Mouse (Mus musculus) brain, adult 2 months (tissue): ENCODE measurements around the gene Srxn1.

Source experiments
- DNase-seq: peaks from one replicate; pipeline ENCODE4 v3.0.0; 2011; ENCODE audit warnings: low read depth, low spot score

The Srxn1 gene

GRCm38 (mm10) chr2:152089581-152089980 is 15.7 kb upstream of the Srxn1 start:
- DNase-seq: no peak

- no peak for DNase-seq
These were observed 14.8 kb upstream of the Srxn1 start for GRCm38 (mm10) chr2:152090486-152090885.

GRCm38 (mm10) chr2:152091342-152092056 is 13.8 kb upstream of the Srxn1 start:
- DNase-seq: no peak

- DNase-seq: no peak
These were observed 12.4 kb upstream of the Srxn1 start for GRCm38 (mm10) chr2:152092927-152093326.

DNA sequence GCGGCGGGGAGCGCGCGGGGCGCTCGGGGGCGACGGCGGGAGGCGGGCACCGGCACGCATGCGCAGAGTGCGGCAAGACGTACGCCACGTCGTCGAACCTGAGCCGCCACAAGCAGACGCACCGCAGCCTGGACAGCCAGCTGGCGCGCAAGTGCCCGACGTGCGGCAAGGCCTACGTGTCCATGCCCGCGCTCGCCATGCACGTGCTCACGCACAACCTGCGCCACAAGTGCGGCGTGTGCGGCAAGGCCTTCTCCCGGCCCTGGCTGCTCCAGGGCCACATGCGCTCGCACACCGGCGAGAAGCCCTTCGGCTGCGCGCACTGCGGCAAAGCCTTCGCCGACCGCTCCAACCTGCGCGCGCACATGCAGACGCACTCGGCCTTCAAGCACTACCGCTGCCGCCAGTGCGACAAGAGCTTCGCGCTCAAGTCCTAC is 11.9 kb upstream of the Srxn1 start:
- DNase-seq: peak; percentile 73

GRCm38 (mm10) chr2:152094856-152095545 is 10.3 kb upstream of the Srxn1 start:
- DNase-seq: no peak

GRCm38 (mm10) chr2:152096922-152097321 is 8.4 kb upstream of the Srxn1 start:
- no peak for DNase-seq

DNA sequence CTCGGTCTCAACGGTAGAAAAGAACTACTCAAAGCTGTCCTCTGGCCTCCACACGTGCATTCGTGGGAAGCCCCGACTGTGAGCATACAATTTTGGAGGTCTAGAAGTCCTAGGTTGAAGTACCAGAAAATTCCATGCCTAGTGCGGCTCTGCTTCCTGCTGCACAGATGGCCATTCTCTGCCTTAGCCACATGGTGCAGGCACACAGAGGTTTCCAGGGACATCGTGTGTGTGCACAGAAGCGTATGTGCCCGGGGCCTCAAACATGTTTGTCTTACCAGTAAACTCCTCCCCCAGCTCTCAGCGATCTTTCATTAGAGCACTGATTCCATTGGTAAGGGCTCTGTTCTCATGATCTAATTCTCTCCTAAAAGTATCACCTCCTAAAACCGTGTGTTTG is 7.4 kb upstream of the Srxn1 start:
- peak; percentile 37 for DNase-seq

GRCm38 (mm10) chr2:152099538-152099937 is 5.8 kb upstream of the Srxn1 start:
- DNase-seq: no peak

- DNase-seq: peak; percentile 89
These were observed 3.6 kb upstream of the Srxn1 start for GRCm38 (mm10) chr2:152101761-152102160.

- DNase-seq: peak; percentile 78
These were observed 2.9 kb upstream of the Srxn1 start for GRCm38 (mm10) chr2:152102369-152102768.

DNA sequence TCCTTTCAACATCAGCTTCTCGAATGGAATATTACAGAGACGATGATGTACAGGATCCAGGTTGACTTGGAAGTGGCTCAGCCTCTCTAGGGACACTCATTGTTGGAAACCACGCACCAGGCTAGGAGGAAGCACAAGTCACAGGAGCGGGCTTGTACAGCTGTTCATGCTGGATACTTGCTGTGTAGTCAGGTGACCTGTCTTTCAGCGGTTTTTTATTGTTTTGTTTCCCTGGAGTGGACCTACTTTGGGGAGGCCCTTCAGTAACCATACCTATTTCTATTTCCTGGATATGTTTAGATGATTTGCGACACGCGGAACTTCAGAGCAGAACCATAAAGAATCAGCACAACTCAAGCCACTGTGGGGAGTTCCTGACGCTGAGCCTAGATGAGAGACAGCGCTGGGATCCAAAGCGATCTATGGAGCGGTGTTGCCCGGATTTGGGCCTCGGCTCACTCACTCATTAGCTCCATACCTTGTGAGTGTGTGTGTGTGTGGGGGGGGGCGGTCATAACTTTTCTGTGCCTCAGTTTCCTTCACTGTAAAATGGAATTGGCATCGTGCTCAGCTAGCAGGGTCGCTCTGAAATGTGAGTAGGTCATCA is 502 bp upstream of the Srxn1 start:
- DNase-seq: peak; percentile 54

- DNase-seq: no peak
These were observed 894 bp downstream of the Srxn1 start for GRCm38 (mm10) chr2:152106225-152106595.

- no peak for DNase-seq
These were observed 1.3 kb downstream of the Srxn1 start for GRCm38 (mm10) chr2:152106597-152106996.

GRCm38 (mm10) chr2:152108702-152109101 is 3.4 kb downstream of the Srxn1 start:
- DNase-seq: no peak

DNA sequence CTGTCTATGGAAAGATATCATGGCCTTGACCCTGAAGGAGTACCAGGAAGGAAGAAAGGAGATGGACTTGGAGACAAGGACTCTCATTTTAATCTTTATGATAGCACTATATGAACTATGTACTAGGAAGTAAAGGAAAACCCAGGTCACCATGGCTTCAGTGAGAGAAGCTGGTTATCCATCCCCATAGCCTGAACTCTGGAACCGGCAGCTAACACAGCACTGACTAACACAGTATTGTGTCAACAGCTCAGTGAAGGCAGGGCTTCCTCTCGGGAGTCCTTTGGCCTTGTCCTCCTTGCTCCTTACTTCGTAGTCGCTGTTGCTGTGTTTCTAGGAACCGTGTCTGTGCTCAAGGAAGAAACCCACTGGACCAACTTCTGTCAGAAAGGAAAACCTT is 4.1 kb downstream of the Srxn1 start:
- no peak for DNase-seq

DNA sequence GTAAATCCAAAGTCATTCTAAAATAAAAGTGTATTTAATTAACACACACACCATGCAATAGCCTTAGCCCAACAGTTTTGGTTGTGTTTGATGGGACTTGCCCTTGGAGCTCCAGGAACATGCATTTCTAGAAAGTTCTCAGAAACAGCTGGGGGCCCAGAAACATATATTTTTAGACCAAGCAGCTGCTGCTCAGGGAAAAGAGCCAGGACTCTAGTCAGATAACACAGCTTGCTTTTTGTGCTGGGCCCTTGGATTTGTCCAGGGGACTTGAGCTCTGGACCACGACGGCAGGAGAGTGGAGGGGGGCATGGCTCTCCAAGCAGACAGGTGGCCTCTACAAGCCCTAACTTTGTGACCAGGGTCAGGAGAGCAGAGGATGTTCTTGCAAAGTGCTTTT is 6.0 kb downstream of the Srxn1 start:
- peak; percentile 47 for DNase-seq

GRCm38 (mm10) chr2:152111920-152112319 is 6.6 kb downstream of the Srxn1 start:
- peak; percentile 95 for DNase-seq

DNA sequence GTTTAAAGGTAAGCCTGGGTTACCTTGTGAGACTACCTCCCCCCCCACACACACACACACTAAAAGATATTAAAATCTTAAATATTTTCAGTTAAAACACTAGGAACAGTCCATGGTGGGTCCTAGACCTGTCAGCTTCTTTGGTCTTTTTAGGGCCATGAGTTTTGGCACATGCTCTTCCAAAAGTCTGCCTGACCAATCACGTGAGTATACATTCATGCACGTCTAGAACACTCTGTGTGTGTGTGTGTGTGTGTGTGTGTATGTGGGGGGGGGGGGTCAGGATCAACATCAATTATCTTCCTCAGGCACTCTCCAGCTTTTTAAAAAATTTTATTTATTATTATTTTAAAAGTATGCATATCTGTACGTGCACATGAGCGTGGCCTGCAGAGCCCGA is 7.2 kb downstream of the Srxn1 start:
- no peak for DNase-seq

DNA sequence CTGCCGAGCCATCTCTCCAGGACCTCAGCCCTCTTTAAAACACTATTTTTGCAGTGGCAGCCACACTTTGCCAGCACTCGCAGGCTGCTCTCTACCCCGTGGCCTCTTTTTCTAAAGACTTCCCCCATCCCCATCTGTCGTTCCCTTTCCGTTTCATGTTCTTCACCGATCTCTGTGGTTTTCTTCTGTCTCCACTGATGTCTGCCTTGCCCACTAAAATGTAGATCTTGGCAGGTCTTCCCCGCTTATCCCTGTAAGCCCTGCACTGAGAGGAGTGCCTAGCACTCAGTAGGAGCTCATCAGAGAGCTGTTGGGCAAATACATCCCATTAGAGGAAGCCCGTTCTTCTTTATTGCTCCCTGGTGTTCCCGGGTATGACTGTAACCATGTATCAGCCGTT is 7.7 kb downstream of the Srxn1 start:
- DNase-seq: peak; percentile 80

DNA sequence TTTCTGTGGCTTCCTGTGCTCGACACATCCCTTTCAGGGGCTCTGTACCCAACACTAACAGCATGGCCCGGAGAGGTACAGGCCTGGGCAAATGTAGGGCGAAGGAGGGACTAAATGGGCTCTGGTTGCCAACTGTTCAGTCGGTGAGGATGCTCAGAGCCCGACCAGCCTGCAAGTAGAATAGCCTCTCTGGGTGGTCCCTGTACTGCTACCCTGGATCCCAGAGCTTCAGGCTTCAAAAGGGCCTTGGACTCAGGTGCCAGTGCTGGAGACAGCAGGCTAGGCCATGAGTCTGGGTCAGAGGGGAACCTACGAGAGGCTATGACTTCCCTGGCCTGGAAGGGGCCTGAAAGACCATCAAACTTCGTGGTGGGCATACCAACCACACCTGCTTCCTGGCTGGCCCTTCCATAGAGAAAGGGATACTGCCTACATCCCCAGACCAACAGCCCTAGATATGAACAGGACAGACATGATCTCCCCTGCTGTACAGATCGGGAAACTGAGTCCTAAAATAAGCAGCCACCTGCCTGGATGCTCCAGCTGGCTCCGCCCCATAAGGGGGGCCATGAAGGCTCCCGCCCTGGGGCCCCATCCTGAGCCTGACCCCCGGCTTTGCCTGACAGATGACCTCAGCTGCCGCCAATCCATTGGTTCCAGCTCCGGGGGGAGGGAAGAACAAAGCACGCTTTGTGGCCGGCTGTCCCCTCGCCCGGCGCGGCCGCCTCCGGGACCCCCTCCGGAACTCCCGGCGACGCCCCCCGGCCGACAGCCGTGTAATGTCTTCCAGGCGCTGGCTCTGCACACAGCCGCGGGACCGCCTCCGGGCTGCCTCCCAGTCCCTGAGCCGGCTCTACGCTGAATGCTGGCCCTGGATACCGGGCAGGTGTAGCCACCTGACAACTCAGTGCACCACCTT is 9.0 kb downstream of the Srxn1 start:
- DNase-seq: no peak

- no peak for DNase-seq
These were observed 12.4 kb downstream of the Srxn1 start for GRCm38 (mm10) chr2:152117694-152118093.
